Mouse (Mus musculus): ENCODE data around the gene Rora.

- TF ChIP-seq EP300 (IDR thresholded peaks at IDR 0.05; ENCODE audit: low read depth) (no peak), CTCF (IDR thresholded peaks at IDR 0.05; ENCODE audit: low read depth) (peak; percentile 54)
Observed at GRCm38 (mm10) chr9:69419476-69419875, 765.9 kb downstream of the Rora start.
